Mouse (Mus musculus) CD4-positive naive resting alpha-beta T cell, adult 57 days (primary cell): ENCODE data around the gene Defb18. TPM values are rescaled to one million over a fixed set of nuclear protein-coding genes. Genes with fewer than 3 reads are reported as not detected.

Source experiments
- total RNA-seq: library from RNA; stranded (reverse); gene quantifications from one replicate; pipeline ENCODE4 v1.2.4, GENCODE M21; 2023

Gene Defb18
- total RNA-seq: not detected

GRCm38 (mm10) chr1:18237343-18237742 is at the start of gene Defb18:
Gene Defb18 (minus strand): TSS chr1:18237443.

GRCm38 (mm10) chr1:18265038-18265437 is 27.8 kb upstream of the Defb18 start, which contains the start of gene Defb41:
Gene Defb41 (minus strand): TSS chr1:18265138.

Other genes starting within 250 kb of the Defb18 start
- not detected for gene Crisp4, start 91.5 kb downstream of the Defb18 start, total RNA-seq
- not detected for gene Defb41, start 27.7 kb upstream of the Defb18 start, total RNA-seq